Mouse (Mus musculus): Measurements from ENCODE around the gene Trim60. TPM values are rescaled to one million over a fixed set of nuclear protein-coding genes. Genes with fewer than 3 reads are reported as not detected.
"Not testable (repeated sequence)": the region's sequence is repeated elsewhere in the genome, so short reads cannot be mapped to it uniquely, and the experiment has no call there.

Gene Trim60
- total and polyA plus RNA-seq, 3 experiments, result 0.11 TPM; not detected in 2

DNA sequence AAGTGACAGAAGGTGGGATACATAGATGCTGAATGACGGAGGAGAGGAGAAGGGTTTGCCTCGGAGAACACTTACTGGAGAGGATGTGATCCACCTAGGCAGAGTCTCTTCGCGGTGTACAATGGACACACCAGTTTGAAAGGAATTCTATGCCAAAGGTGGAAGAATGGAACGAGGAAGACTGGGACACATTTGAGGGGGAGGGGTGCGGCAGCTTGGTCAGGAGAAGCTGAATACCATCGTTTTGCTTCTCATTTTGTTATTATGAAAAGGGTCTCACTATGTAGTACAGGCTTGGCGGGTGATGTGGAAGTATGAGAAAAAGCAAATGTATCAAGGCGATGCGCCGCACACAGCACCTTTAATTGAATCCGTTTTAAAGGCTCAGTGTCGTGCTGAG, 14.7 kb upstream of the Trim60 start:
- DNase-seq (ENCODE audit: low spot score), result no peak
- ATAC-seq (ENCODE audit: extremely low read depth, insufficient number of reproducible peaks, low FRiP score, poor library complexity, severe bottlenecking), result no peak
- no peak overlapping the region for H3K4me3 ChIP-seq (ENCODE audit: low read depth, low read length)

DNA sequence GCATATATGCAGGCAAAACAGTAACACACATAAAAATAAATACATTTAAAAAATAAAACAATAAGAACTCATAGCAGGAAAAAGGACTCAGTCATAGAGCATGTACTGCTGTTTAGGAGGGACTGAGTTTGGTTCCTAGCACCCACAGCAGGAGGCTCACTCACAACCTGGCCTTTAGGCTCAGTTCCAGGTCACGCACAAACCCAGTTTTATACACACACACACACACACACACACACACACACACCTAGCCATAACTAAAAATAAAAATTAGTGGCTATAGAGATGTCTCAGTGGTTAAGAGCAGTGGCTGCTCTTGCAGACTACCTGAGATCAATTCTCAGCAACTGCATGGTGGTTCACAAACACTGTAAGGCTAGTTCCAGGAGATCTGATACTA, 13.7 kb upstream of the Trim60 start:
- H3K9me3 ChIP-seq (replicated peaks), result no peaks in the 10 kb centered on the region
- TF ChIP-seq POLR2AphosphoS5 (IDR thresholded peaks at IDR 0.05; ENCODE audit: insufficient replicate concordance, low read depth, low read length), result no peak
- TF ChIP-seq TAL1 (conservative IDR thresholded peaks at IDR 0.05; ENCODE audit: low read depth, low read length), result no peak
- no peak for TF ChIP-seq GATA2 (IDR thresholded peaks at IDR 0.05; ENCODE audit: borderline replicate concordance, low read depth, low read length)
- TF ChIP-seq CTCF (IDR thresholded peaks at IDR 0.05; ENCODE audit: low read depth, low read length), result no peak
- TF ChIP-seq GATA1 (IDR thresholded peaks at IDR 0.05; ENCODE audit: borderline replicate concordance, low read length), result no peak
- H3K36me3 ChIP-seq (replicated peaks), result no peaks in the 10 kb centered on the region
- H3K4me1 ChIP-seq (ENCODE audit: insufficient read depth, low read depth, low read length), result no peaks in the 10 kb centered on the region
- H3K27me3 ChIP-seq (ENCODE audit: insufficient read depth, low read length), result peaks cover 11% of the 10 kb centered on the region
- DNase-seq (ENCODE audit: low spot score) (no peak), ATAC-seq (ENCODE audit: extremely low read depth, insufficient number of reproducible peaks, low FRiP score, poor library complexity, severe bottlenecking) (no peak)
- H3K4me3 ChIP-seq (ENCODE audit: low read depth, low read length), result no peak overlapping the region

More for the DNA sequence above, 14.7 kb upstream of the Trim60 start:
- Histone ChIP-seq H3K36me3 (replicated peaks) (no peaks in the 10 kb centered on the region), H3K27me3 (ENCODE audit: insufficient read depth, low read length) (peaks cover 14% of the 10 kb centered on the region), H3K9me3 (replicated peaks) (no peaks in the 10 kb centered on the region), H3K4me1 (ENCODE audit: insufficient read depth, low read depth, low read length) (no peaks in the 10 kb centered on the region)
- no peak for TF ChIP-seq GATA2 (IDR thresholded peaks at IDR 0.05; ENCODE audit: borderline replicate concordance, low read depth, low read length)
- TF ChIP-seq TAL1 (conservative IDR thresholded peaks at IDR 0.05; ENCODE audit: low read depth, low read length), result no peak
- TF ChIP-seq GATA1 (IDR thresholded peaks at IDR 0.05; ENCODE audit: borderline replicate concordance, low read length), result no peak
- TF ChIP-seq CTCF (IDR thresholded peaks at IDR 0.05; ENCODE audit: low read depth, low read length), result no peak
- no peak for TF ChIP-seq POLR2AphosphoS5 (IDR thresholded peaks at IDR 0.05; ENCODE audit: insufficient replicate concordance, low read depth, low read length)

DNA sequence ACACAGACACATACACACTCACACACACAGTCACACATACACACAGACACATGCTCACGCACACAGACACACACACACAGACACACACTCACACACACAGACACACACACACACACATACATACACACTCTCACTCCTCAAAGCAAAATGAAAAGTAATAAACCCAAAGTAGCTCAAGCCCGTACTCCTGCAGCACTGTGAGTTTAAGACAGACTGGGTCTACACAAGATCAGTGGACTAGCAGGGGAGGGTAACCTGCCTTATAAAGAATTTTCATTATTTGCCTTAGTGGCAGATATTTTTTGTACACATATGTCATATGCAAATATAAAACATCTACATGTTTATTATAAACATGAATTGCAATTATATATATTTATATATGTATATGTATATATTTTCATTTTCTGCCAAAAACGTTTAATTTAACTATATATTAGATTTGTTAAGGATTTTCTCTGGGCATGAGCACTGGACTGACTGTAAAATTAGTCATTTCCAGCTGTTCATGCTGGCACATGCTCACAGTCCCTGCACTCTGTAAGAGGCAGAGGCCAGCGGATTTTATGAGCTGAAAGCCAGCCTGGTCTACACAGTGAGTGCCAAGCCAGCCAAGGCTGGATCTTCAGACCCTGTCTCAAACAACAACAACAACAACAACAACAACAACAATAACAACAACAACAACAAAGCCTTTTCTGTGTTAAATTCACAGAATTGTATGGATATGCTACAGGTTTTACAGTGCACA, 12.5 kb upstream of the Trim60 start:
- DNase-seq (ENCODE audit: low spot score), result no peak

DNA sequence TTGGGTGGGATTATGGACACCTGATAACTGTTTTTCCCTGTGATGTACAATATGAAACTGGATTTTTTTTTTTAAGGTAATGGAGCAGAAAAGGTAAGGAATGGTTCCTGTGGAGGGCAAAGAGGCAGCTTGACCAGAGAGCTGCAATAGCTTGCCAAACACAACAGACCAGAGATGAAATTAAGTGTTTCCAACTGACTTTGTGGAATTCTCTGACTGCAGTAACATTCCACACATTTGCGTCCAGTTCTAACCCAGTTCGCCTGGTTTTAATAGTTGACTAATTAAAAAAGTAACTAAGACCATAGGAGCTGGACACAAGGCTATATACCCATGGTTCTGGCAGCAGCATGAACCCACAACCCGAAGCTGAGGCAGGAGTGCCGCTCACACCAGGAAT, 11.4 kb upstream of the Trim60 start:
- no peaks in the 10 kb centered on the region for H3K36me3 ChIP-seq (replicated peaks)
- H3K27me3 ChIP-seq (ENCODE audit: insufficient read depth, low read length), result peaks cover 5% of the 10 kb centered on the region; the same call in 1 of the 2 replicates
- H3K4me1 ChIP-seq (ENCODE audit: insufficient read depth, low read depth, low read length), result no peaks in the 10 kb centered on the region
- no peak overlapping the region for H3K4me3 ChIP-seq (ENCODE audit: low read depth, low read length)
- H3K9me3 ChIP-seq (replicated peaks), result no peaks in the 10 kb centered on the region
- DNase-seq (ENCODE audit: low spot score) (no peak), ATAC-seq (ENCODE audit: extremely low read depth, insufficient number of reproducible peaks, low FRiP score, poor library complexity, severe bottlenecking) (no peak)
- TF ChIP-seq POLR2AphosphoS5 (IDR thresholded peaks at IDR 0.05; ENCODE audit: insufficient replicate concordance, low read depth, low read length), result no peak
- TF ChIP-seq GATA2 (IDR thresholded peaks at IDR 0.05; ENCODE audit: borderline replicate concordance, low read depth, low read length), result no peak

More for the DNA sequence above, 12.5 kb upstream of the Trim60 start:
- H3K4me1 ChIP-seq (ENCODE audit: insufficient read depth, low read depth, low read length), result no peaks in the 10 kb centered on the region
- H3K9me3 ChIP-seq (replicated peaks), result no peaks in the 10 kb centered on the region
- peaks cover 9% of the 10 kb centered on the region for H3K27me3 ChIP-seq (ENCODE audit: insufficient read depth, low read length)
- no peaks in the 10 kb centered on the region for H3K36me3 ChIP-seq (replicated peaks)
- no peak for ATAC-seq (ENCODE audit: extremely low read depth, insufficient number of reproducible peaks, low FRiP score, poor library complexity, severe bottlenecking)
- H3K4me3 ChIP-seq (ENCODE audit: low read depth, low read length), result no peak overlapping the region
- no peak for TF ChIP-seq POLR2AphosphoS5 (IDR thresholded peaks at IDR 0.05; ENCODE audit: insufficient replicate concordance, low read depth, low read length)
- no peak for TF ChIP-seq TAL1 (conservative IDR thresholded peaks at IDR 0.05; ENCODE audit: low read depth, low read length)
- no peak for TF ChIP-seq GATA2 (IDR thresholded peaks at IDR 0.05; ENCODE audit: borderline replicate concordance, low read depth, low read length)
- TF ChIP-seq GATA1 (IDR thresholded peaks at IDR 0.05; ENCODE audit: borderline replicate concordance, low read length), result no peak
- TF ChIP-seq CTCF (IDR thresholded peaks at IDR 0.05; ENCODE audit: low read depth, low read length), result no peak

DNA sequence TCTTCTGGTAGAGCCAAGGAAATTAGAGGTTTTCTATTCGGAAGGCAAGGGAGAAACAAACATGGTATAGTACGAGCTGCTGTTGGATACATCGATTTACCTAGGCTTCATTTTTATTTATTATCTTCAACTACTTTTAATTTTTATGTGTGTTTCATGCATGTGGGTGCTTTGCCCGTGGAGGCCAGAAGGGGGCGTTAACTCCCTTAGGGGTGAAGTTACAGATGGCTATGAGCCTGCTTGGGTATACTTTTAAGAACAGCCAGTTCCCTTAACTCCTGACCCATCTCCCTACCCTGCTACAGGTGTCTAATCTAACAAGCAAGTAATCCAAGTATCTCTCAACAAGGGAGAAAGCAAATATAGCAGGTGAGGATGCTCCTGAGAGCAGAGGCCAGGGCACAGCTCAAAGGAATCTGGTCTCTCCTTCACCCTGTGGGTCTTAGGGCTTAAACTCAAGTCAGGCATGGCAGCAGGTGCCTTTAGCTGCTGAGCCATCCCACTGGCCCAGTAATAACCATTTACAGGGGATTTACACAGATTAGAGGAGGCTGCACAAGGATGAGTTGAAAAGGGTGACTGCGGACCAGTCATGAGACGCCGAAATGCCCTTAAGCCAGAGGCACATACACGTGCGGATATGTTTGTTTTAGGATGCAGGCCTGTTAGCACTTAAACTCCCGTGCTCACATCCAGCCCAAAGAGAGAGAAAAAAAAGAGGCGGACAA, 10.7 kb upstream of the Trim60 start:
- no peaks in the 10 kb centered on the region for H3K36me3 ChIP-seq (replicated peaks)

DNA sequence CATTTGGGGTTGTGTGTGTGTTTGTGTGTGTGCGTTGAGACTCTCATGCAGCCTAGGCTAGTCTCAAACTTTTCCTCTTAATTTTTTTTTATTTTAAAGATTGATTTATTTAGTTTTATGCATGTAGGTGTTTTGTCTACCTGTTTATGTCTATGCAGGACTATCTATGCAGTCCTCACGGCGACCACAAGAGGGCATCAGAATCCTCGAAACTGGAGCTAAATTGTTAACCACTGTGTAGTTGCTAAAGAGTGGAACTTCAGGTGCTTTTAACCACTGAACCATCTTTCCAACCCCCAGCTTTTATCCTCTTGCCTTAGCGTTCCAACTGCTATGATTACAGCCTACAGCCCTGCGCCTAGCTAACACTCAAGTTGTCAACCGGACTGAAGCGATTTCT, 4.1 kb upstream of the Trim60 start:
- DNase-seq (ENCODE audit: low spot score) (peak; percentile 9), ATAC-seq (ENCODE audit: extremely low read depth, insufficient number of reproducible peaks, low FRiP score, poor library complexity, severe bottlenecking) (no peak)
- Histone ChIP-seq H3K36me3 (replicated peaks) (no peaks in the 10 kb centered on the region), H3K4me1 (ENCODE audit: insufficient read depth, low read depth, low read length) (no peaks in the 10 kb centered on the region), H3K27me3 (ENCODE audit: insufficient read depth, low read length) (peaks cover 3% of the 10 kb centered on the region; the same call in 1 of the 2 replicates), H3K9me3 (replicated peaks) (no peaks in the 10 kb centered on the region), H3K4me3 (ENCODE audit: low read depth, low read length) (no peak overlapping the region)
- TF ChIP-seq CTCF (IDR thresholded peaks at IDR 0.05; ENCODE audit: low read depth, low read length) (peak; percentile 20; the same call in 1 of the 2 replicates), TAL1 (conservative IDR thresholded peaks at IDR 0.05; ENCODE audit: low read depth, low read length) (no peak)

More for the DNA sequence above, 10.7 kb upstream of the Trim60 start:
- Histone ChIP-seq H3K4me3 (ENCODE audit: low read depth, low read length) (no peak overlapping the region), H3K4me1 (ENCODE audit: insufficient read depth, low read depth, low read length) (no peaks in the 10 kb centered on the region), H3K9me3 (replicated peaks) (no peaks in the 10 kb centered on the region), H3K27me3 (ENCODE audit: insufficient read depth, low read length) (peaks cover 5% of the 10 kb centered on the region; the same call in 1 of the 2 replicates)
- DNase-seq (ENCODE audit: low spot score) (no peak), ATAC-seq (ENCODE audit: extremely low read depth, insufficient number of reproducible peaks, low FRiP score, poor library complexity, severe bottlenecking) (no peak)
- TF ChIP-seq GATA1 (IDR thresholded peaks at IDR 0.05; ENCODE audit: borderline replicate concordance, low read length) (no peak), TAL1 (conservative IDR thresholded peaks at IDR 0.05; ENCODE audit: low read depth, low read length) (no peak), POLR2AphosphoS5 (IDR thresholded peaks at IDR 0.05; ENCODE audit: insufficient replicate concordance, low read depth, low read length) (no peak), CTCF (IDR thresholded peaks at IDR 0.05; ENCODE audit: low read depth, low read length) (no peak), GATA2 (IDR thresholded peaks at IDR 0.05; ENCODE audit: borderline replicate concordance, low read depth, low read length) (no peak)

DNA sequence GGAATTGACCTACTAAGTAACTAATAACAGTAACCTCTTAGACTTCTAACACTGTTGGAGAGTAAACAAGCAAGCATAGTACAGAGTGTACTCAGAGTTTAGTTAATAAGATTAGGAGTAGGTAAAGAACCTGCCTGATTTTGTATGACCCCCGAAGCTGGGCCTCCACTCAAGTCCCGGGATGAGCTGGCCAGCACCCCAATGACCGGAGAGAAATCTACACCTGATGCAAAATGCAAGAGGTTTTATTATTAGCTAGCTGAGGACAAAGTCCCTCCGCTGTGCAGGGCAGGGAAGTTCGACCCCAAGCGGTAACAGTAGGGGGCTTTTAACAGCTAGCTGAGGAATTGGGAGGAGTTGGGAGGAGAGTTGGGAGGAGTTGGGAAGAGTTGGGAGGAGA, 10.8 kb downstream of the Trim60 start:
- H3K4me3 ChIP-seq (ENCODE audit: low read depth, low read length); H3K36me3 ChIP-seq (replicated peaks); H3K4me1 ChIP-seq (ENCODE audit: insufficient read depth, low read depth, low read length); H3K9me3 ChIP-seq (replicated peaks); H3K27me3 ChIP-seq (ENCODE audit: insufficient read depth, low read length); ATAC-seq (ENCODE audit: extremely low read depth, insufficient number of reproducible peaks, low FRiP score, poor library complexity, severe bottlenecking); DNase-seq (ENCODE audit: low spot score): not testable (repeated sequence)

All from G1E (cell line).